Mouse (Mus musculus): Measurements from ENCODE around the gene Kremen1. TPM values are rescaled to one million over a fixed set of nuclear protein-coding genes. Genes with fewer than 3 reads are reported as not detected.

Kremen1 gene
- total RNA-seq, 2 experiments from 2014 or later: 73.4 to 80.7 TPM

DNA sequence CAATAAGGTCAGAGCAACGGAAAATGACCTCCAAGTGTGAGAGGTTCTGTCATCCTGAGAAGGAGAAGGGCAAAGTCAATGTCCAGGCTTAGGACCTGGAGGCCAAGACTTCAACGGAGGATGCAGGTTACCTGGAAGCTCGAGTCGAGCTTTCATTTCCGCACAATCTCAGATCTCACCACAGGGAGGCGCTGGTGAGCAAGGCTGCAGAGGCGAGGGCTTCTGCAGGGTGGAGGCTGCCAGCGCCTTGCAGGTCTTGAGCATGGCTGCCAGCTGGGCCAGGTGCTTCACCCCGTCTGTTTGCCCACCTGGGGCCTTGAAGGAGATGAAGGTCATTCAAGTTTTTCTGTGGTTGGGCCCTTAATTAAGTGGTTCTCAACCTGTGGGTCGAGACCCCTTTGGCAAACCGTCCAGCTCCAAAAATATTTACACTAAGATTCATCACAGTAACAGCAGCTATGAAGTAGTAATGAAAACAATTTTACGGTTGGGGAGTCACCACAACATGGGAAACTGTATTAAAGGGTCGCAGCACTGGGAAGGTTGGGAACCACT, 79.4 kb downstream of the Kremen1 start:
- peak; percentile 84 to 91 for DNase-seq
- intact Hi-C loops (cut with DNase I): loop anchor here (1.0 kb wide), 1 partner anchor 292 kb away; no protein-coding TSS in a partner anchor

DNA sequence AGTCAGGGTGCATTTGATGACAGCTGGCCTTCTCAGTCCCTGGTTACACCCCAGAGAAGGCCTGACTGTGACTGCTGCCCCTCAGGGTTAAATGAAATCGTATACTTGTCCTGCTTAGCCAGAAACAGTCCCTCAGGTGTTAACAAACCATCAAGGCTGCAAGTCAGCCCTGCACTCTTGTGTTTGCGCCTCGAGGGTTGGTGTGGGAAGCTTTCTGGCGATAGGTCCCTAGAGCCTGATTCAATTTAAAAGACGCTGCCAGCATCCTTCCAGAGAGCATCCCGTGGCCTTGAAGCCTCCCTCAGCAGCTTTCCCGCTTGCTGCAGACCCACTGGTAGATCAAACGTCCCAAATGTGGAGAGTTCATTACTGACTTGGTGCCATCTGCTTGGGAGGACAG, 82.0 kb downstream of the Kremen1 start:
- intact Hi-C loops (cut with DNase I): loop anchor here (5.0 kb wide), 1 partner anchor 62 kb away; no protein-coding TSS in a partner anchor
- DNase-seq: peak in 1 of 2 experiments; percentile 36

DNA sequence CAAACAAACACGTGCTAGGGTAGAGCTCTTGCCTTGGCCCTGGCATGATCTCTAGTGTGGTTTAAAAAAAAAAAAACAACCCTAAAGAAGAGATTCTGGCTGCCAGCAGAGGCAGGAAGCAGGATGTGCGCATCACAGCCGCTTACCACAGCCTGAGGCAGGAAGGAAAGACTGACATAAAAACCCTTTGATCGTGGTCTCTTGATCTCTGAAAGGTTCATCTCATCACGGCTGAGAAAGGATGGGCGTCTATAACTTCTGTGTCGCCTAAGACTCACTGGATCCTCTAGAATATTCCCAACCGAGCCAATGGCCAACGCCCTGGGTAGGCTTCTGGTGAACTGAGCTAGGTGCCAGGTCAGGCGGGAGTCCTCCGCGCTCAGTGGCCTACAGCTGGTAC, 84.2 kb downstream of the Kremen1 start:
- intact Hi-C loops (cut with DNase I): loop anchor here (5.0 kb wide), 1 partner anchor 60 kb away; no protein-coding TSS in a partner anchor
- no peak for DNase-seq

DNA sequence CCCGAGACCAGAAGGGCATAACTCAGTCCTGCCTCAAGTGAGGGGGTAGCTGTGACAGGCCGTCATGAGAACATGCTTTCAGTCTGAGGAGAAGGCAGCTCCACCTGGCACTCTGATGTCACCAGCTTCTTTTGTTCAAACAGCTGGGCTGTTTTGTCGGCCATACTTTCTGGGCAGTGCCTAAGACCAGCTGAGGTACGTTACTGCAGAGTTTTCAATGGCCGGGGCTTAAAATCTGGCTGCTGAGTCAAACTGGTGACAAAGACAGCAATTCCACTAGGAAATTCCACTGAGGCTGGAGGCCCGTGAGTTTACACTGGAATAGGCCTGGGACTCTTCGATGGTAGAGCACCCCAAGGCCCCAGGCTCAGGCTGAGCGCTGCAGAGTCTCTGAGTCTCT, 84.7 kb downstream of the Kremen1 start:
- intact Hi-C loops (cut with DNase I): loop anchor here (5.0 kb wide), 1 partner anchor 59 kb away; no protein-coding TSS in a partner anchor
- DNase-seq: no peak

DNA sequence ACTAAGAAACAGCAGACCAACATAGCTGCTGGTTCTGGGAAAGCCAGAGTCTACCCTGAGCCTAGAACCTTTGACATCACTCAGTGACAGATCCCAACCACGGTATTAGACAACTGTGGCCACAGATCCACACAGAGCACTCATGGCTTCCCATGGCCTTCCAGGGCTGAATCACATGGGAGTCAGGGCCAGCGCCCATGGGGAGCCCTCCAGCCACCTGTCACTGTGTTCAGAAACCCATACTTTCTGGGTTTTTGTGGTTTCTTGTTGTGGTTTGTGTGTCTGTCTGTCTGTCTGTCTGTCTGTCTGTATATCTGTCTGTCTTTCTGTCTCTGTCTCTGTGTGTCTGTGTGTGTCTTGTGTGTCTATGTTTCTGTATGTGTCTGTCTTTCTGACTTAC, 85.5 kb downstream of the Kremen1 start:
- DNase-seq: no peak
- intact Hi-C loops (cut with DNase I): loop anchor here (5.0 kb wide), 1 partner anchor 59 kb away; no protein-coding TSS in a partner anchor

DNA sequence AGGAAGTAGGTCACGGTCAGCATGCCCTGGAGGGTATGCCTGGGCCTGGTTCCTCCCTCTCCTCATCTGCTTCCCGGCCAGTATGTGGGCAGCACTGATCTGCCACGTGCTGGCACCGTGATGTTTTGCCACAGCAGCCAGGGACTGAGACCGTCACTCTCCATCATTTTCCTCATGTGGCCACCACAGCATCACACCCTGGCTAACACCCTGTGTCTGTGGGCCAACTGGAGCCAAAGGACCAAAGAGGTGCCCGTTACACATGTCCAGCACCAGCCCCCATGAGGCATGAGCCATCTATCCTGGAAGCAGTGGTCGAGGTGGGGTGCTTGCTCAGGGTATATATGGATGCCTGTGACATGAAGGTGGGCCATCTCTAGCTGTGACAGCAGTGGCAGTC, 86.2 kb downstream of the Kremen1 start:
- DNase-seq: no peak
- intact Hi-C loops (cut with DNase I): loop anchor here (5.0 kb wide), 1 partner anchor 58 kb away; no protein-coding TSS in a partner anchor

DNA sequence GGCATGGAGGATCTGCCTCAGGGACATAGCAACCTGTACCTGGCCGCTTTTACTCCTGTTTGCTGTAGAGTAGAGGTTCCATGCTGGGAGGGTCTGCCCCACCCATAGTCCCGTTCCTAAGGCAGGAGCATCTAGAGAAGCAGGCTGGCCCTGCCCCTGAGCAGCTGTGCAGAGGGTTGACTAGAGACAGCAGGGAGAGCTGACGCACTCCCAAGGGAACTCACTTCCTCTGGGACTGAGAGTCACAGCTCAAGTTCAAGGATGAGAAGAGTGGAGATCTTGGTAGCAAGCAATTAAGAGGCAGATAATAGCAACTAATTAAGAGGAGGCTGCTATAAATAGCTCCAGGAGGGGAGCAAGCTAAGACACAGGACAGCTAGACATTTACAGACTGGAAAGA, 88.5 kb downstream of the Kremen1 start:
- no peak for DNase-seq
- intact Hi-C loops (cut with DNase I): no loop called here

DNA sequence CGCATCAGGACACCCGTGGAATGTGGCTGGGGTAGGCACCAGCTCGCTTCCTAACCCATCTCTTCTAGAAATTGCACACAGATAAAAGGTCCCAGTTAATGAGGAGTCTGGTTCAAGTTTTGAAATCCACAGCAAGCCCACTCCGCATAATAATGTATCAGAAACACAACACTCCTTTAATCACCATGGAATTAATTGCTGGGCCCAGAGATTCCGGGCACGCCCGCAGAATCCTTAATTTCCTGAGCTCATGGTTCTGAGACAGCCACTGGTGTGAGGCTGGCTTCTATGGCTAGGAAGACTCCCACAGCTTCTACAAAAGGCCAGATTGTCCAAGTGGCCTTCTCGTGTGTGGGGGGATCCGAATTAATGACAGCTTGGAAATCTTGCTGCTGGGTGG, 94.0 kb downstream of the Kremen1 start:
- intact Hi-C loops (cut with DNase I): no loop called here
- DNase-seq: no peak

DNA sequence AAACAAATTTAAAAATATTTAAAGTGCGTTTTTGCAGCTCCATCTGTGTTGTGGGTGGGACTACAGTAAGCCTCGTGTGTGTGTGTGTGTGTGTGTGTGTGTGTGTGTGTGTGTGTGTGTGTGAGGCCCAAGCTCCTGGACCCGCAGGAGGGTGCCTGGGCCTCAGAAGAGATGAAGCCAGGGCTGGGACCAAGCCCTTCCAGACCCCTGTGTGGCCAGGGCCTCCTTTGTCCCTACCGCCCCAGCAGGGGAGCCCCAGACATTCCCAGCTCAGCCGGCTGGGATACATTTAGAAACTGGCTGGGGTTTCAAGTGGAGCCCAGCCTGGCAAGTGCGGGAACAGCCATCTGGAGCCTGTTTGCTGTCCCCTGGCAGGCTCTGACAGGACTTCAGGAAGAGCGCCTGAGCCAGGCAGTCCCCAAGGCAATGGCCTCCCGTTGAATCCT, 95.9 kb downstream of the Kremen1 start:
- intact Hi-C loops (cut with DNase I): no loop called here
- peak; percentile 88 to 91 for DNase-seq

DNA sequence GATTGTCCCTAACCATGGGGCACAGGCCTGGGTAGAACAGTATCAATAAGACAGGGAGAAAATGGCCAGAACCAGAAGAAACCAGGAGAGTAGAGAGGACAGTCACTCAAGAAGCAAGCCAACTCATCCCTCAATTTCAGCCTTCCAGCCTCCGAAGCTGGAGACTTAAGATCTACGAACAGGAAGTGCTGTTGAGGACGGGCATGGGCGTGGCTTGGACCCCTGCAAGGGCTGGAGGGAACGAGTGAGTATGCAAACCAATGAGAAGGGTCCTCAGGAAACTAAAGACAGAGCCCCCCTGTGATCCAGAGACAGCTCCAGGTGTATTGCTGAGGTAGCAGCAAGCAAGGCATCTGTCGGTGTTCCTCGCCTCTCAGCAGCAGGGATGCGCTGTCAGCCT, 97.0 kb downstream of the Kremen1 start:
- intact Hi-C loops (cut with DNase I): no loop called here
- no peak for DNase-seq

DNA sequence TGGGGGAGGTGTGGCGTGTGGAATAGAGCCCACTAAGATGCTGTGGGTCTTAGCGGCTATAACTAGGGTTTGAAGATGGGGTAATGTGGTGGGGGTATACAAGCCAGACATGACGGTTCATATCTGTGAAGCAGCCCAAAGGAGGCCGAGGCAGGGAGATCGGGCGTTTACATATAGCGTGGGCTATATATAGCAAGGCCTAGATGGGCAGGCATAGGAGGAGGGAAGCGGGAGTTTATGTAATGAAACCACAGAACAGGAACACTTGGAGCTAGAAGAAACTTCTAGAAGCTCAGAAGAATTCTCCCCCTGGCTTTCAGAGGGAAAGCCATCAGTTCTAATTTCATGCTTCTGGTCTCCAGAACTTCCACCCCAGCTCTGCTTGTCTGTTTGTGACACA, 97.9 kb downstream of the Kremen1 start:
- intact Hi-C loops (cut with DNase I): no loop called here
- no peak for DNase-seq

DNA sequence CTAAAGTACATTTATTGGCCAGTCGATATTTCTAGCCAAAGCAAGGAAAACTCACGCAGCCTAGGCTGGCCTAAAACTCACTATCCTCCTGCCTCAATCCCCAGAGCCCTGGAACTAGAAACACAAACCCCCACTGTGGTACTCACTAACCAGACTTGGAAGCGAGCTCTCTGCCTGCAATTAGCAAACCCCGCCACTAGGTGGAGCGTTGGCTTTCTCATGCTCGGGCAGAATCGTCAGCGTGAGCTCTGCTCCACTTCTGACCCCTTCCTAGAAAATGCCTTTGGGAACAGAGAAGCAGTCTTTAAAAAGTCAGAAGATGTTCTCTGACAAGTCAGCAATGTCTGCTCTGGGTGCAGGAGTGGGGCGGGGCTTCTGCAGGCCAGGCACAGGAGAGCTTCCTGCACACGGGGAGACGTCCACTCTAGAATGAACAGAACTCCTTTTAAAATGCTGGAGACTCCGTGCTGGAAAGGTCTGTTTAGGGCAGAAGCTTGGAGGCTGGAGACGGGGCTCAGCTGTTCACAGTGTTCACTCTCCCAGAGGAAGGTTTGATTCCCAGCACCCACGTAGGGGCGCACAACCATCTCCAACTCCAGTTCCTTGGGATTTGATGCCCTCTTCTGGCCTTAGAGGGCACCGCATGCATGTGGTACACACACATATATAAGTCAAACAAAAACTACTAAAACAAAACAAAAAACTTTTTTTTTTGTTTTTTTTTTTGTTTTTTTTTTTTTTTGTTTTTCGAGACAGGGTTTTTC, 100.5 kb downstream of the Kremen1 start:
- peak; percentile 41 to 66 for DNase-seq
- intact Hi-C loops (cut with DNase I): no loop called here

DNA sequence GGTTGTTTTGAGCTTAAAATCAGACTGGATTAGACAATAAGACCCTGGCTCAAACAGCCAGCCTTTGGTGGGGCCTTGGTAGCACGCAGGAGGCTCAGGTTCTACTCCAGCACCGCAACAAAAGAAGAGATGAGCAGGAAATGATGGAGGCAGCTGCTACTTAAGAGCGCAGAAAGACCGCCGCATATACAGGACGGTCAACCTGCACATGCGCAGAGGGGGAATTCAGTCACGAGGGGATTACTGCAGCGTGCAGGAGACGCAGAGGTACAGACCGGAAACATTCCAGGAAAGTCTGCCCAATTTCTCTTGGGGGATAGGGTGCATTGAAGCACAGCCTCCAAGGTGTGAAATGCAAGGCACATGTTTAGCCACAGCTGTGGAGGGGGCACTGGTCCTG, 103.3 kb downstream of the Kremen1 start:
- no peak for DNase-seq
- intact Hi-C loops (cut with DNase I): no loop called here

DNA sequence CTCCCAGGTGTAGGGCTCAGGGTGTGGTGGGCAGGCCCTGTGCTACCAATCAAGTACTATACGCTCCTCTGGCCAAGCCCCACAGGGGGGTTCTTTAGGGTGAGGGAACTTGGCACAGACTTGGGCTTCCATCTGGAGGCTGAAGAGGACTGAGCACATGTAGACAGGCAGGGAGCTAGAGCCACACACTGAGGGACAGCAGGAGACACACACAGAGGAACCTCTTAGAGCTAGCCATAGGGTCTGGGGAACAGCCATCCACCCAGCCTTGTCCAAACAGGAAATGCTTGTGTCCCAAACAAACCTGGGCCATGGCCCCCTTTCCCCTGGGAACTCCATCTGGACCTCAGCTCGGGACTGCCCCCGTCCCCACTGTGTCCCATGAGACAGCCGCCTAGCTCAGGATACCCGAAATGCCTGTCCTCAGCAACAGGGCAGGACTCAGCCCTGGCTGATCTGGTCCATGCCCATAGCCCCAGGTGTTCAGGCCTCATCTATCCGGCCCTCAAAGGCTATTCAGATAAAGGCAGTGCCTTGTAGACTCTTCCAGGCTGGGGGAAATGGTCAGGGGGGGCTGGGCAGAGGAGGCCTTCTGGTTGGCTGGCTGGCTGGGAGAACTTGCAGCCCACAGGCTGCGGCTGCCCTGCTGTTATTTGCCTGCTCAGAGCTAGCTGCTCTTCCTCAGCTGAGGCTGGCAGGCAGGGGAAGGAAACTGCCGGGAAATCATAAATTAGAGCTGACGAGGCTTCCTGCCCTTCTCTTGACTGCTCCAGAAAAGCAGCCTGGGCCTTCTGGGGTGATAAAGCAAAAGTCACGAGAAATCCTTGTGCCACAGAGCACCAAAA, 106.2 kb downstream of the Kremen1 start:
- DNase-seq: peak; percentile 37 to 45
- intact Hi-C loops (cut with DNase I): no loop called here

DNA sequence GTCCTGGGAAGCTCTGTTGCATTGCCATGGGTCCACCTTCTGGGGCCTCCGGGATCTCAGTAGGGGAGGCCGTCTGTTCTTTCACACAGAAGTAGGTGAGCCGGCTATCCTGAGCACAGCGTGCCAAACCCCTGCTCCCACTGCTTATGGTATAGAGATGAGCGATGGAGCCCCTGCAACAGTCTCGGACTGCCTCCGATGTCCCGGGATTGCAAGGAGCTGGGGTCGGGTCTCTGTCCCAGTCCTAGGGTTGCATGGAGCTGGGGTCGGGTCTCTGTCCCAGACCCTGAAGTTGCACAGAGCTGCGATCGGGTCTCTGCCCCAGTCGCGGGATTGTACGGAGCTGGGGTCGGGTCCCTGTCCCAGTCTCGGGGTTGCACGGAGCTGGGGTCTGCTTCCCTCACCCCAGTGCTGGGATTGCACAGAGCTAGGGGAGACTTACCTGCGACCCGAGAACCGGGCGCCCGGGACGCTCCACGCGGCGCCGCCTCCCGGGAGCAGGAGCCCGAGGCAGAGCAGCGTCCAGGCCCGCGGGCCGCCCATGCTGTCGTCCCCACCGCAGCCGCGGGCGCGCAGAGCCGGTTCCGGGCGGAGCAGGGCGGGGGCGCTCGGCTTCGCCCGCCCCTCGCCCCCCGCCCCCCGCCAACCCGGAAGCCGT, 109.5 kb downstream of the Kremen1 start, which contains the start of gene Emid1:
TSS of gene Emid1 (minus strand) at position 578 of the 658 bp plus-strand sequence.
- intact Hi-C loops (cut with DNase I): no loop called here
- DNase-seq: no peak

DNA sequence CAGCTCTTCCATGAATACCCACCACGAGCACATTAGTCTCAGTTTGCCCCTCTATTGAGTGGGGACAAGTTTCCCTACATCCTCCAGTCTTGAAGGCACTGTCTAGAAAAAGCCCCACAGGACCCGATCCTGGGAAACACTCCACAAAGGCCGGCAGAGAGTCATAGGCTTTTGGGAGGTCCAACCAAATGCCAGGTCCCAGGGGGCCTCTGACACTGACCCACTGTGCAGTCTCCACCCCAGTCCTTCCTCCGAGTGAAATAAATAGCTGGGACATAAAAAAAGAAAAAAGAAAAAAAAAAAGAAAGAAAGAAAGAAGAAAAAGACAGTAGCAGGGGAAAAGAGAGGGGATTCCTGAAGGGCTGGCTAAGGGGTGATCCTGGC, 110.1 kb downstream of the Kremen1 start:
- no peak for DNase-seq
- intact Hi-C loops (cut with DNase I): no loop called here

DNA sequence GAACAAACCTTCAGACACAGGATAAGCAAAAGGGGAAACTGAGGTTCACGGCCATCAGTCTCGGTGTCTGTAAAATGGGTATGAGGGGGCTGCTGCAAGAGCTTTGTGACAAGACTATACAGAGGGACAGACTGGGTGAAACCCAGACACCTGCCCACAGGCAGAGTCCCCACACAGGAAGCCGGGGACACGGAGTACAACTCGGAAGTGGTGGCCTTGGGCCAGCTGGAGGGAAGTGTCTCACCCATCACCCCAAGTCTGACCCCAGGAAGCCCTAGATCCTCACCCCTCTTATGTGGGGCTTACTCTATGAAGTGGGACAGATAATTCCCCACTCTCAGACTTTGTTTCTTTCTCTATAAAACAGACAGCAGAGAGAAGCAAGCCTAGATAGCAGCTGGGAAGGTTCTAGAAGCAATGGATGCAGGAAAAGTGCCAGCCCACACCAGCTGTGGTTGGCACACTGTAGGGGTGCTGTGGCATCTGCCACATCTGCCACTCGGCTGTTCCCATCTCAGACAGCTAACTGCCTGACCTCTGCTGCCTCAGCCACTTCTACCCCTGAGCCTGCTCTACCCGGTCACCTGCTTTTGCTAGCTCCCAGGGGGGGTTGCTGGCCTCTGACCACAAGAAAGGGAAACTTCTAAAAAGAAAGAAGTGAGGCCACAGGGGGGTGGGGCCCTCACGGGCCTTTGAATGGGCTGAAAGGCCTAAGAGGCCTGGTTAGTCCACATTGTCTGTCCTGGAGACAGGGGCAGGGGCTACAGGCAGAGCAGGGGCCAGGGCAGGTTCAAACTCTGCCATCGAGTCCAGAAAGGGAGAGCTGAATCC, 110.7 kb downstream of the Kremen1 start:
- intact Hi-C loops (cut with DNase I): no loop called here

DNA sequence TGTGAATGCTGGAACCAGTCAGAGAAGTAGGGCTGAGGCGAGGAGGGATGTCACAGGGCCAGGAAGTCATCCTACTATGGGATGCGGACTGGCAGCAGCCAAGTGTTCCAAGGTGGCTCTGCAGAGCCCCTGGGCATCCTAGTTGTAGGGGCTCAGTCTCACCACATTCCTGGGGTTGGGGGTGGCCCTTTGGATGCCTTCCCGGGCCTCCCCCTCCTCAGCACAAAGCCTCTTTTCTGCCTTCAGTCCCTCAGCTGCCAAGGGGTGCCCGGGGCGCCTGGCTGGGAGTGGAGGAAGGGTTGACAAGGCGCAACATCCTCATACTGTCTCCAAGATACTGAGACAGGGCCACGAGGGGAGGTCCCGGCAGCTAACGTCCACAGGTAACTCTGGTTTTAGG, 111.4 kb downstream of the Kremen1 start:
- no peak for DNase-seq
- intact Hi-C loops (cut with DNase I): no loop called here

More for the DNA sequence above, 110.7 kb downstream of the Kremen1 start:
- no peak for DNase-seq

DNA sequence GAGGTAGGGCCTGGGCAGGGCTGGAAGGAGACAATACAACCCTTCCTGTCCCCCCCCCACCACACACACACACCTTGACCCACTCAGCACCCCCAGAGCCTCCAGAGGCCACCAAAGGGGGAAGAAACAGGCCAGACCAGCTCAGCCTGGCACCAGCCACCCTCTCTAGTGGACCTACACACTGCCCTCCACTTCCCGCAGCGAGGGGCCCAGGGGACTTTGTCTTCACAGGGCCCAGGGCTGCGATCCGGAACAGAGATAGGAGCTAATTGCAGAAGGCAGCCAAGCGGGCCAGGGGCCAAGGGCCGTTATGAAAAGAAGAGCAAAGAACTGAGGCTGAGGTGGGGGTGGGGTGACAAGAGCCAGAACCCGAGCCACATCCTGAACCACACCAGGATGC, 112.1 kb downstream of the Kremen1 start:
- DNase-seq: no peak
- intact Hi-C loops (cut with DNase I): no loop called here

DNA sequence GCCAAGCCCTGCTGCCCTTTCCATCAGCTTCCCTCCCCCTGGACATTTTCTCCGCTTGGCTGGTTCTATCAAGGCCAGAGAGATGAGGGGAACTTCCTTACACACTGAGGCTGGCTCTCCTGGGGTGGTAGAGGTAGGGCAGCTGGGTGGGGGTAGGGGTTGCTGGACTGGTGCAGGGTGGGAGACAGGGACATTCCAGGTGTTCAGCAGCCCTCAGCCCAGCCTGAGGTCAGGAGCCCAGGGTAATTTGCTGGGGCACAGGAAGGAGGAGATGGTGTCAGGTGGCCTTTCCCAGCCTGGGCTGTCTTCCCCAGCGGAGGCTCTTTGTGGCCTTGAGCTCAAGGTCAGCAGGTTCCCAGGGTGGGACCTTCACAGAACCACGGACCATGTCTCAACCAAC, 115.8 kb downstream of the Kremen1 start:
- intact Hi-C loops (cut with DNase I): no loop called here
- no peak for DNase-seq
